Mouse (Mus musculus): ENCODE results near the gene Hmgb2. TPM values are rescaled to one million over a fixed set of nuclear protein-coding genes. Genes with fewer than 3 reads are reported as not detected.

Gene Hmgb2
- total RNA-seq, 2 experiments from 2014 or later: 3.9 to 6.4 TPM

DNA sequence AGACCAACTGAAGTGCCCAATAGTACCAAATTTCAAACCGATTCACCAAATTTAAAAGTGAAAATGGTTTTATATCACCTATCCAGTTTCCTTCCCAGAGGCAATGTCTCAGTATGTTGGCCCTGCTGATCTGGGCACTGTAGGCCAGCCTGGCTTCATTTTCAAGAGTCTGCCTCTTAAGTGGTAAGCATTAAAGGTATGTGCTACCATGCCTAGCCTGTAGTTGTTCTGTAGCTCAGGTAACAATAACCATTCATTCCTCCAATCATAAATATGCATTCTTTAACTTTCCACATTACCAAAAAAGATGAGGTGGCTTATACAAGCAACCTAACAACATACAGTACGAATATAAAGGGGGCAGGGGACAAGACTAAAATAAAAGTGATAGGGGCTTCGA is 6.0 kb downstream of the Hmgb2 start:
- H3K27ac ChIP-seq: no peak overlapping the region
- TF ChIP-seq CTCF (IDR thresholded peaks at IDR 0.05): no peak
- no peak for DNase-seq (ENCODE audit: extremely low spot score in 1 of 2, low spot score in 2 of 2)
- no peak overlapping the region for H3K4me3 ChIP-seq
- intact Hi-C loops (cut with DNase I): no loop called here

DNA sequence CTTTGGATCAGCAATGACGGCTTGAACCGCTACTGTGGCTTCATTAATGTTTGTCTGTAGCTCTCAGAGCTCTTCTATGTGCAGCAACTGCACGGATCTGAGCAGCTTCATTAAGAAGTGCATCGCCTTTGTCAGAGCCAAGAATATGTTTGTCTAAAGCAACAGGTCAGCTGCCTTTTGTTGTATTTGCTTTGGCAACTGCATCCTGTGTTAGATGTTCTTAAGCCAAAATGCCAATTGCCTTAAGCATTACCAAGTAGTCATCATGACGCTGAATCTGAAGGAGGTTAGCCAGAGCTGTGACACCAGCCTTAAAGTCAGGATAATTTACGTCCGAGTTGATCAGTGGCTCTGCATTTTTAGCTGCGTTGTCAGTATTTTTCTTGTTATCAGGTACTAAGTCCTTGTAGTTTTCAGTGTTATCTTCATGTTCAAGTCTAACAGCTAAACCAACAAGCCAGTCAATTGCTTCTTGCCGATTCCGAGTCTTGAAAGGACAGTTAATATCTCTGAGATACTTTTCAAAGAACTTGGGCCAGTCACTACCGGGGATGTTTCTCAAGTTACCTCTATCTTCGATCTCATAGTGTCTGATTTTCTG is 8.6 kb downstream of the Hmgb2 start:
- Histone ChIP-seq H3K27ac (no peak overlapping the region), H3K4me3 (no peak overlapping the region)
- DNase-seq (ENCODE audit: extremely low spot score in 1 of 2, low spot score in 2 of 2): no peak
- no peak for TF ChIP-seq CTCF (IDR thresholded peaks at IDR 0.05)
- intact Hi-C loops (cut with DNase I): no loop called here

- TF ChIP-seq CTCF (IDR thresholded peaks at IDR 0.05): no peak
- DNase-seq (ENCODE audit: extremely low spot score in 1 of 2, low spot score in 2 of 2): no peak
- intact Hi-C loops (cut with DNase I): no loop called here
- H3K4me3 ChIP-seq: no peak overlapping the region
- no peak overlapping the region for H3K27ac ChIP-seq
These were observed 16.3 kb downstream of the Hmgb2 start for GRCm38 (mm10) chr8:57528036-57528435.

DNA sequence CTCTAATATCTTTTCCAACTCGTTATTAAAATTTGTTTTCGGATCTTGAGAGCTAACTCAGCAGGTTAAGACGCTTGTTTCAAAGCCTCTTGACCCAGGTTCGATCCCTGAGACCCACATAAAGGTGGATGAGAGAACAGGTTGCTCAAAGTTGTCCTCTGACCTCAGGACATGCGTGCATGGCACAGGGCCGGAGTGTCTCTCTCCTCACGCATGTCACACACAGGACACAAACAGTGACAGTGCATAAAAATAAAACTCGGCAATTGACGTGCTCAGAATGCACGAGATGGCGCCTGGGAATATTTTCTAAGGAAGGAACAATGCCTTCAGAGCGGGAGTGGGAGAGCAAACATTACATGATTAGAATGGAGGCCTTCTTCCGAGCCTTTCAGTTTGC is 18.5 kb downstream of the Hmgb2 start:
- intact Hi-C loops (cut with DNase I): loop anchor here (10.0 kb wide), 2 partner anchors 645 to 845 kb away; no protein-coding TSS in a partner anchor
- Histone ChIP-seq H3K27ac (no peak overlapping the region), H3K4me3 (no peak overlapping the region)
- DNase-seq (ENCODE audit: extremely low spot score in 1 of 2, low spot score in 2 of 2): no peak
- no peak for TF ChIP-seq CTCF (IDR thresholded peaks at IDR 0.05)

DNA sequence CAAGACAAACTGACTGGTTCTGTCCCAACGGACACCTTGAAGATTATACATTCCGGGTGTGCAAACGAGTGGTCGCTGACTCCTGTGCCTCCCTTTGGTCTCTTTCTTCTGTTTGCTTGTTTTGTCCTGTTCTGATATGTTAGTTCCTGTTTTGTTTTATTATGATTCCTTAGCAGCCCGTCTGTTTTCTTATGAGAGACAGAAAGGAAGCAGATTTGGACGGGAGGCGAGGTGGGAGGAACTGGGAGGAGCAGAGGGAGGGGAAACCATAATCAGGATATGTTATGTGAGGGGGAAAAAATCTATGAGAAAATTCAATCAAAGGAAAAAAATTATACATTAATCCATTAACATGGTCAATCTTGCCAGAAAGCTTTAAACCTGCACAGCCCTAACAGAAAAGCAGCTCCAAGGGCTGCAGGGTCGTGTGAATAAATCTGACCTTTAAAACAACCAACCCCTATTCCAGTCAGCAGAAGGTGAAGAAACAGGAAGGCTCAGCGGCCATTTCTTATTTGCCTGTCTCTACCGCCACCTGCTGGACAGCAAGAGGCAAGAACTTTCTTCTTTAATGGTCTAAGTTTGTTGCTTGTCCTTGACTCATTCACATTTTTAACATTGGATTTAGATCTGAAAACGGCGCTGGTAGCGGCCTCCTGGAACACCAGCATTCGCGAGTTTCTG is 19.1 kb downstream of the Hmgb2 start:
- H3K27ac ChIP-seq: no peak overlapping the region
- no peak overlapping the region for H3K4me3 ChIP-seq
- TF ChIP-seq CTCF (IDR thresholded peaks at IDR 0.05): peak; percentile 84
- DNase-seq (ENCODE audit: extremely low spot score in 1 of 2, low spot score in 2 of 2): peak; percentile 77
- intact Hi-C loops (cut with DNase I): loop anchor here (1.0 to 10.0 kb wide), 3 partner anchors 102 to 846 kb away; no protein-coding TSS in a partner anchor

DNA sequence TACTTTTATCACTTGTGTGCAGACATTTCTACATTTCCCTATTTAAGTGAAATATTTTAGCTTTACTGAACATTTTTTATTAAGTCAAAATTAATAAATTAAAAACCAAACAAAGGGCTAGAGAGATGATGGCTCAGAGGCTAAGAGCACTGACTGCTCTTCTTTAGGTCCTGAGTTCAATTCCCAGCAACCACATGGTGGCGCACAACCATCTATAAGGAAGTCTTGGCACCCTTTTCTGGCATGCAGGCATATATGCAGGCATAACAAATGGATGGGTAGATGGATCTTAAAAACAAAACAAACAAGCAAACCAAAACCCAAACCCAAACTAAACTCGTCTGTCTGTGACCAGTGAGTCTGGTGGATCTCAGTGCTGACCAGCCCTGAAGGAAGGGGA is 20.5 kb downstream of the Hmgb2 start:
- DNase-seq (ENCODE audit: extremely low spot score in 1 of 2, low spot score in 2 of 2): no peak
- H3K4me3 ChIP-seq: no peak overlapping the region

GRCm38 (mm10) chr8:57533106-57533505 is 21.4 kb downstream of the Hmgb2 start:
- no peak overlapping the region for H3K4me3 ChIP-seq
- intact Hi-C loops (cut with DNase I): loop anchor here (2.0 to 10.0 kb wide), 3 partner anchors 180 to 848 kb away; no protein-coding TSS in a partner anchor
- TF ChIP-seq CTCF (IDR thresholded peaks at IDR 0.05): no peak
- H3K27ac ChIP-seq: no peak overlapping the region
- no peak for DNase-seq (ENCODE audit: extremely low spot score in 1 of 2, low spot score in 2 of 2)

More for the DNA sequence above, 20.5 kb downstream of the Hmgb2 start:
- intact Hi-C loops (cut with DNase I): loop anchor here (2.0 to 10.0 kb wide), 3 partner anchors 179 to 847 kb away; no protein-coding TSS in a partner anchor
- peak; percentile 41 for TF ChIP-seq CTCF (IDR thresholded peaks at IDR 0.05)
- H3K27ac ChIP-seq: no peak overlapping the region

DNA sequence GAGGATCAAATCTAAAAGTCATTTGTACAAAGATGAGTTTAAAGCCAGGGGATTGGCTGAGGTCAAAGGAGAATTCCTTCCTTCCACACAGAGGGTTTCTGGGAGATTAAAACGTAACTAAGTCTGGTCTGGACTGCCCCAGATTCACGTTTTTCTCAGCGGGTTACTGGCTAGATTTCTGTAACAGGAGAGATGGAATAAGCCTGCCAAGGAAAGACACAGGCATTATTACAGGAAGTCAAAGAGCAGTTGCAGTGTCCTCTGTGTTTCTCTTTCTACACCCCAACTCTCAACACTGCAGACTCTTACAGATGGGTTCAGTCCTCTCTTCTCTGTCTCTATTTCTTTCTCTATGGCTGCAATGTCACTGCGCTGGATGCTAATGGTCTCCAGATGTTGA is 22.8 kb downstream of the Hmgb2 start:
- DNase-seq (ENCODE audit: extremely low spot score in 1 of 2, low spot score in 2 of 2): no peak
- no peak overlapping the region for H3K4me3 ChIP-seq
- no peak for TF ChIP-seq CTCF (IDR thresholded peaks at IDR 0.05)
- intact Hi-C loops (cut with DNase I): loop anchor here (10.0 kb wide), 2 partner anchors 650 to 850 kb away; no protein-coding TSS in a partner anchor
- no peak overlapping the region for H3K27ac ChIP-seq

DNA sequence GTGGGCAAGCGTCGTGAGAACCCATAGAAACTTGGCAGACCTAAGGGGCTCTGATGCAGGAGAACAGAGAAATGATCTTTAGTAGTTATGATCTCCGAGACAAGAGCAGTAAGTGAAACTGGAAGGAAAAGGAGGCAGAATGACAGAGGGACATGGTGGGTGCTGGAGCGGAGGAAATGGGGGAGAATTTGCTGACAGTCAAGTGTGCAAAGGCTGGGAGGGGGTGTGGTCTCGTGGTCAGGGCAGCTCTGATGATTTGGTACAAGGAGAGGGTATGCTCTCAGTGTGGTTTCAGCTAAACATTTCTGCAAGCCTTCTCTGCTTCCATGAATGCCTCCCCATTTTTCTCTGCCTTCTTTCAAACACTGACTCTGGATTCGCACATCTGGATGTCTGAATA is 24.5 kb downstream of the Hmgb2 start:
- TF ChIP-seq CTCF (IDR thresholded peaks at IDR 0.05): no peak
- Histone ChIP-seq H3K4me3 (no peak overlapping the region), H3K27ac (no peak overlapping the region)
- intact Hi-C loops (cut with DNase I): loop anchor here (10.0 kb wide), 2 partner anchors 651 to 851 kb away; no protein-coding TSS in a partner anchor
- DNase-seq (ENCODE audit: extremely low spot score in 1 of 2, low spot score in 2 of 2): no peak

DNA sequence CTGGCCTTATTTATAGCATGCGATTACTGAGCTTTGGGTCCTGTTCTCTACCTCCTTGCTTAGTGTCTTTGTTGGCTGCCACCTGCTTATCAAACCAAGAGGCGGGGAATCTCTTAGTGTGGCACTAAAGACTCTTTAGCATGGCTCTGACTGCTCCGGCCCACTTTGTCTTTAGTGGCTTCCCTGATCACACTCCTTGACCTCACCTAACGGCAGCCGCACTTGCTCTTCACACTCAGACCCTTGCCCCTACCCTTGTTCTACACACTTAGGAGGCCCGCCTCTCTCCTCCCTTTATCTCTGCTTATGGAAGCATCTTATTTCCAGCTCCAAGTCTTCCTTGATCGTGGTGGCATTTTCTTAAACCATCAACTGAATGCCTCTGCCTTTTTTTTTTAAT is 26.9 kb downstream of the Hmgb2 start:
- no peak overlapping the region for H3K4me3 ChIP-seq
- no peak for TF ChIP-seq CTCF (IDR thresholded peaks at IDR 0.05)
- intact Hi-C loops (cut with DNase I): loop anchor here (10.0 kb wide), 2 partner anchors 654 to 854 kb away; no protein-coding TSS in a partner anchor
- DNase-seq (ENCODE audit: extremely low spot score in 1 of 2, low spot score in 2 of 2): no peak
- no peak overlapping the region for H3K27ac ChIP-seq

GRCm38 (mm10) chr8:57540110-57540838 is 28.6 kb downstream of the Hmgb2 start:
- Histone ChIP-seq H3K27ac (no peak overlapping the region), H3K4me3 (no peak overlapping the region)
- peak; percentile 56 to 76 for DNase-seq (ENCODE audit: extremely low spot score in 1 of 2, low spot score in 2 of 2)
- peak; percentile 80 for TF ChIP-seq CTCF (IDR thresholded peaks at IDR 0.05)
- intact Hi-C loops (cut with DNase I): loop anchor here (2.0 kb wide), 2 partner anchors 251 to 261 kb away; no protein-coding TSS in a partner anchor

DNA sequence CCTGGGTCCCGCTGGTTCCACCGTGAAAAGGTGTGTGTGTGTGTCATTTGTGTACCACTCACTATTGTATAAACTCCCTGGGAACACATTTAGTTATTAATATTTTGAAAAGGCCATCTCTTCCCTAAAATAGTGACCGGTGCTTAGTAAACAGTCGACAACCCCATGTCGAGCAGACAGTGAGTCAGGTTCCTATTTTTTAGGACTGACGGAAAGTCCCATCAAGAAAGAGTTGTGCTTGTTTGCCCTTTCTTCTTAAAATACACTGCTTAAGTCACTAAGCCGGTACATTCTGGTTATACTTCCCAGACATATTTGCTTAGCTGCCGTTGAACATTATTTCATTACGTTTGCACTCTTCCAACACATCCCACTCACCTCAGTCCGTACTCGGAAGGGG is 29.2 kb downstream of the Hmgb2 start:
- TF ChIP-seq CTCF (IDR thresholded peaks at IDR 0.05): no peak
- intact Hi-C loops (cut with DNase I): loop anchor here (2.0 kb wide), 2 partner anchors 250 to 260 kb away; no protein-coding TSS in a partner anchor
- H3K27ac ChIP-seq: no peak overlapping the region

More for the DNA sequence above, 29.2 kb downstream of the Hmgb2 start:
- H3K4me3 ChIP-seq: no peak overlapping the region
- no peak for DNase-seq (ENCODE audit: extremely low spot score in 1 of 2, low spot score in 2 of 2)

Data from left cerebral cortex, adult 2 months (tissue).